Mouse (Mus musculus) liver (tissue): ENCODE results near the gene Sars2.

ENCODE experiments used
- DNase-seq: peaks from one replicate; pipeline ENCODE4 v3.0.0-alpha.2; 2020; ENCODE audit warnings: mixed read lengths

Gene Sars2

GRCm38 (mm10) chr7:28780067-28780658, 38.4 kb downstream of the Sars2 start:
- DNase-seq: peak; percentile 87

DNA sequence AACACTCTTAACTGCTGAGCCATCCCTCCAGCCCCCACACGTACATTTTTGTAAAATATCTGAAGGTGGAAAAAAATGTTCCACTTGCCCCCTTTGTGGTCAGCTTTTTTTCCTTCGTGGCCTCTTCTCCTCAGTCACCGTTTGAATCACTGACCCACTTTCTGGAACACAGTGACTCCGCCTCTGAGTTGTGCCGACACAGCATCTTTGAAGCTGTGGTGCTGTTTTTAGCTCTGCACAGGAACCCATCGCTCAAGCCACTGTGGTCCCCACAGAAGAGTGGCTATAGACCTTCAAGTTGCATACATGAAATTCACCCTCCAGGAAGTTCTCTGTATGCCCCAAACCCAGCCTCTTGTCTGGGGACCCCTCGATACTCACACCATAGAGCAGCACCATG, 39.1 kb downstream of the Sars2 start:
- no peak for DNase-seq

DNA sequence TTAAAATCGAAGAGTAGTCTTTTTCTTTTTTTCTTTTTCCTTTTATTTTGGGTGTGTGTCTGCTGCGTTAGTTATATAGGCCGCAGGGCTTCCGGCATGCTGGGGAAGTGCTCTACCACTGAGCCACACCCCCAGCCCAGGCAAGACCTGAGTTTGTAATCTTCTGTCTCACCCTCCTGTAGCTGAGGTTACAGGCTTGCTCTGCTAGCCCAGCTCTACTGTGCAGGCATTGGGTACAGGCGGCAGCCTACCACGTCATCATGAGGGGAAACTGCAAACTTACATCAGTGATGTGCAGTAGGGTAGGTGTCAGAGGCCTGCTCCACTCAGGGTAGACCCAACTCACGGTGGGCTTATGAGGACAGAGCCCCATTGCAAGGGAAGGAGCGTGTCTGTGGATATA, 39.5 kb downstream of the Sars2 start:
- DNase-seq: no peak

GRCm38 (mm10) chr7:28785161-28785560, 43.4 kb downstream of the Sars2 start:
- DNase-seq: no peak

- DNase-seq: no peak
Measured at GRCm38 (mm10) chr7:28787884-28788283, 46.1 kb downstream of the Sars2 start.

DNA sequence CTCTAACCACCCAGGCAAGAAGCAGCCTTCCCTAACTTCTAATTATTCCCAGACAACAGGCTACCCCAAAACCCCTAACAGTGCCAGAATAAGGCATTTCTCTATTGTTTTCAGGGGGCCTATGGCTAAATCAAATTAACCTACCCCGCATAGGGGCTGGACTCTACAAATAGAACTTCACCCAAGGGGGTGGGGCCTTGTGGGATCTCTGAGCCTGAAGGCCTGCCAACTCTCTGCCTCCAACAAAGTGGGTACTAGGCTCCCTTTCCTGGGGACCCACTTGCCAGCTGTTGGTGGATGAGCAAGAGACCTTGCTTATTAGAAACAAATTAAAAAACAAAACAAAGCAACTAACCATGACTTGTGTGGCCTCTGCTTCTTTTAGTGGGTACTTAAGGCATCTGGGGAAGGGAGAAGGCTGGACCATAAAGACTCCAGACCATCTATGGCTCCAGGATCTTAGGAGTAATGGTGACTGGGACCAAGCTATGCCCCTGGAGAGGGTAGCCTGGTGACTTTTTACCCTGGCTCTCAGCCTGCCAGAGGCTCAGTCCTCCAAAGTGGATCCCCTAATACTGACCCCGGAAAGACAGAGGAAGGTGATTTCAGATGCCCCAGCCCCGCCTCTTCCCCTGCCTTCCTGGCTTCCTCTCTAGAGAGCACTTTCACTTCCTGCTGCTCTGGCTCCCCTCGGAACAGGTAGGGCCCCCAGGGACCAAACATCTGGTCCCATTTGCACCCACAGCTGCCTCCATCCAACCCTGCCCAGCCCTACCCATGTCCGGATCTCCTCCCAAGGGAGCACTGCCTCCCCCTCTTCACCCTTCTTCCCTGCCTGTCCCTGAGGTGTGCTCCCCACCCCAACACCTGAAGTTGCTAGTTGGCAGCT, 46.8 kb downstream of the Sars2 start, which contains the start of gene Rinl:
Rinl (plus strand) TSS at position 663 of the 889 bp plus-strand sequence.
- DNase-seq: no peak

- DNase-seq: no peak
Measured at GRCm38 (mm10) chr7:28789235-28789634, 47.4 kb downstream of the Sars2 start.

GRCm38 (mm10) chr7:28790066-28790806, 48.4 kb downstream of the Sars2 start:
- DNase-seq: peak; percentile 34

DNA sequence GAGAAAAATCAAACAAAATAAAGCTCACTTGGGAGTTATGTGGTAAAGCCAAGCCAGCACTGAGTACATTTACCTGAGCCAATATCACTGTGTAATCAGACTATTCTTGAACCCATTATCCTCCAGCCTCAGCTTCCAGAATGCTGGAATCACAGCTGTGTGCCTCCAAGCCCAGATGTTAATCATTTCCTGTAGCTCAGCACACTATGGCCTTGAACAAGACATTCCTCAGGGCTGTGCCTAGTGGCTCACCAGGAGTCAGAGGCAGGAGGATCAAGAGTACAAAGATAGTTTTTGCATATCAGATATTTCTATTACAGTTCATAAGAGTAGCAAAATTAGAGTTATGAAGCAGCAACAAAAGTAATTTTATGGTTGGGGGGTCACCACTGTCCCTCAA, 49.9 kb downstream of the Sars2 start:
- no peak for DNase-seq

DNA sequence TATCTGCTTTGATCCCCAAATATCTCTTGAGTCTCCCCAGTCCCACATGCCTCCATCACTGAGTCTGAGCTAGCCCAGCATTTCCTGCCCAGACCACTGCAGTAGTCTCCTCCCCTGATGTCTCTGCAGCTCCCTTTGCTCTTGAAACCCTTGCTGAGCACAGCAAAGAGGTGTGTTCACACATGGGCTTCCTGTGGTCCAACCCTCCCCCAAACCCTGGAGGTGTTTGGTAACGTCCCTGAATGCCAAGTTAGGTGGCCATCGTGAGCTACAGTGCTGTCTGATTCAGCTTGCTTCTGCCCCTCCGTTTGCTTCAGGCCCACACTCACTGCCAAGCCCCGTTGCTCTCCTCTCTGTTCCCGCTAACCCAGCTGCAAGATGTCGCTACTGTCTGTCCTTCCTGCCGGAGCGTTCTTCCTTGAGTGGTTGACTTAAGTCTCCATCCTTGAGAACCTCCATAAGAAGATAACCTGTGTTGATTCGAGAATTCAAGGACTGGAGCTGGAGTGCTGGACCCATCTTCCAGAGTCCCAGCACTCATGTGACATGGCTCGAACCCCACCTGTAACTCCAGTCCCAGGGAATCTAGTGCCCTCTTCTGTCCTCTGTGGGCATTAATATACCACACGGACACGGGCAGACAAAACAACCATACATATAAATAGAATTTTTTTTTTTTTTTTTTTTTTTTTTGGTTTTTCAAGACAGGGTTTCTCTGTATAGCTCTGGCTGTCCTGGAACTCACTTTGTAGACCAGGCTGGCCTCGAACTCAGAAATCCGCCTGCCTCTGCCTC, 50.8 kb downstream of the Sars2 start:
- no peak for DNase-seq

- peak; percentile 49 for DNase-seq
Measured at GRCm38 (mm10) chr7:28793834-28794233, 52.0 kb downstream of the Sars2 start.

DNA sequence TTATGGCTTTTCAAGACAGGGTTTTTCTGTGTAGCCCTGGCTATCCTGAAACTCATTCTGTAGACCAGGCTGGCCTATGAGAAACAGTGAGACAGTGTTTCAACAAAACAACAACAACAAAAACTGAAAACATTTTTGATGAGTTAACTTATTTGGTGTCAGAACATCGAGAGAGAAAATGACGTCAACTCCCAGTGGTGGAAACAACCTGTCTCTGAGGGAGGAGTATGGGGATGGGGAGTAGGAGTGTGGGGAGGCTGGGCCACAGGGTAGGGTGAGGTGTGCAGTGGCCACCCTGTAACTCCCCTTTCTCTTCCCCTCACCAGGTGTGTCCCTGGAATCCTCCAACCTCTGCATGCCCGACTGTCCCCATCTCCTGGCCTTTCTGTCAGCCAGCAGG, 52.7 kb downstream of the Sars2 start:
- DNase-seq: no peak

DNA sequence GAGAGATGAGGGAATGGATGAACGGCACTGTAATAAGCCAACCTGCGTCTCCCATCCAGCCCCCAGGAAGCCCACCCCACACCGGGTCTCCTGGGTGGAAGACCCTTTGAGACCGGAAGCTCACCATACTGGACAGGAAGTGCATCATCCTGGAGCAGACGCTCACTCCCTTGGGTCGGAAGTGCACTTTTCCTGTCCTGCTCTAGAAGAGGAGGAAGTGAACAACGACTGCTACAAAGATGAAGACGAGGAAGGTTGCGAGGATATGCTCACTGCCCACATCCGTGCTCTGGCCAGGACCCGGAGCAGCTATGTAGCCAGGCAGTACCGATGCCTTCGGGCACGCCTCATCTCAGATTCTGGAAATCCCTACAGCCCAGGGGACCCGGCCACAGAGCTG, 54.0 kb downstream of the Sars2 start:
- DNase-seq: no peak

GRCm38 (mm10) chr7:28796562-28796975, 54.8 kb downstream of the Sars2 start:
- DNase-seq: peak; percentile 86

DNA sequence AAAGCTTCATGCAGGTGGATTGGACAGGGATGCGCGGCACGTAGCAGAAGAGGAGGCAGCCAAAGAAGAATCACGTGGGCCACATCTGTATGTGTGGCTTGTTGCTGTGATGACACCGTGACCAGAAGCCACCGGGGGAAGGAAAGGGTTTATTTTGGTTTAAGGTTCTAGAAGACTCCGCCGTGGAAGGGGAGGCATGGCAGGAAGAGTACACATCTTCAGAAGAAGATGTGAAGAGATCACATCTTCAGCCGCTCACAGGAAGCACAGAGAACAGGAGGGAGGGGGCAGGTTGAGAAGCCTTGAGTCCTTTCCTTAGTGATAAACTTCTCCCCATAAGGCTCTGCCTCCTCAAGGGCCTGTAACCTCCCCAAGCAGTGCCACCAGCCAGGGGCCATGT, 58.2 kb downstream of the Sars2 start:
- no peak for DNase-seq

- no peak for DNase-seq
Measured at GRCm38 (mm10) chr7:28801451-28801850, 59.7 kb downstream of the Sars2 start.

DNA sequence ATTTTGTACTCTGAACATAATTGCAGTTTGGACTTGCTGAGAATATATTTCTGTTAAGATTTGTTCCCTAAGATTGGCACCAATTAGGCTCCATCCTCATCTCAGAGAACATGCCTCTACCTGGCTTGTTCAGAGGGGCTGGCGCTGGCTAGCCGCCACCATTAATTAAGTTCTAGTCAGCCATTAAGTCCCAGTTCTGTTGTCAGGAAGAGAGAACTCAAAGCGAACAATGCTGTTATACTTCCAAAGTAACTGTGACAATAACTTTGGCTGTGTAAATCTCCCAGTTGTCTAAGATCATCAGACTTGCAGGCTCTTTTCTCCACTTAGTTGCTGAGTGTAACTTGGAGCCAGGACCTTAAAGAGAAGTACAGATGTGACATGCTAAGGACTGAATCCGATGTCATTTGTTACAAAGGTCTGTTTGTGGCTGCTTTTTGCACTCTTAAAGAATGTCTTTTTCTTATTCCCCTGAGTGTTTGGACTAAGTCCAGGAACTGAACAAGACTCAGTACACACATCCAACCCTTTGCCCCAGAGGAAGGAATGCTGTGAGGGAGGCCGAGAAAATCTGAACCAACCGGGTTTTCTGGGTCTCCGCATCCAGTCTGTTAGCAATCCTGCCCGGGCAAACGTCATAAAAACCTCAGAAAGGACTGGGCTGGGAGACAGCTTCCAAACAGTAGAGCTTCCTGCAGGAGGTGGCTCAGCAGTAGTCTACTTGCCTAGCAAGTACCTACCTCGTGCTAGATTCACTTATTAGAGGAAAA, 60.3 kb downstream of the Sars2 start:
- no peak for DNase-seq

- peak; percentile 61 for DNase-seq
Measured at GRCm38 (mm10) chr7:28802846-28803588, 61.2 kb downstream of the Sars2 start.
